Mouse (Mus musculus): ENCODE results near the gene Gpr33. TPM values are rescaled to one million over a fixed set of nuclear protein-coding genes. Genes with fewer than 3 reads are reported as not detected.

The Gpr33 gene
- total RNA-seq (2014; fragmentation: Nextera tagmentation), result not detected in 2 replicates
- total RNA-seq (2017), result 0.11 and 0.23 TPM in 2 replicates
- not detected in 2 replicates for polyA plus RNA-seq (2012)

GRCm38 (mm10) chr12:52027963-52028362, at the start of gene Gpr33:
Gene Gpr33, minus strand, starts transcription at chr12:52028063.
- Histone ChIP-seq H3K36me3 (replicated peaks) (no peaks in the 10 kb centered on the region), H3K9me3 (replicated peaks) (no peaks in the 10 kb centered on the region), H3K4me3 (ENCODE audit: low read depth, low read length) (no peak within 1 kb of the TSS), H3K27me3 (ENCODE audit: insufficient read depth, low read length) (peaks cover 3% of the 10 kb centered on the region; the same call in 1 of the 2 replicates), H3K4me1 (ENCODE audit: insufficient read depth, low read depth, low read length) (no peaks in the 10 kb centered on the region)
- ATAC-seq (ENCODE audit: extremely low read depth, insufficient number of reproducible peaks, low FRiP score, poor library complexity, severe bottlenecking), result no peak
- TF ChIP-seq POLR2AphosphoS5 (IDR thresholded peaks at IDR 0.05; ENCODE audit: insufficient replicate concordance, low read depth, low read length) (no peak), GATA1 (IDR thresholded peaks at IDR 0.05; ENCODE audit: borderline replicate concordance, low read length) (no peak), TAL1 (conservative IDR thresholded peaks at IDR 0.05; ENCODE audit: low read depth, low read length) (no peak), GATA2 (IDR thresholded peaks at IDR 0.05; ENCODE audit: borderline replicate concordance, low read depth, low read length) (no peak), CTCF (IDR thresholded peaks at IDR 0.05; ENCODE audit: low read depth, low read length) (no peak)
- no peak for DNase-seq (ENCODE audit: low spot score)

- Histone ChIP-seq H3K9me3 (replicated peaks) (no peaks in the 10 kb centered on the region), H3K27me3 (ENCODE audit: insufficient read depth, low read length) (peaks cover 11% of the 10 kb centered on the region), H3K4me1 (ENCODE audit: insufficient read depth, low read depth, low read length) (no peaks in the 10 kb centered on the region), H3K36me3 (replicated peaks) (no peaks in the 10 kb centered on the region), H3K4me3 (ENCODE audit: low read depth, low read length) (no peak overlapping the region)
- ATAC-seq (ENCODE audit: extremely low read depth, insufficient number of reproducible peaks, low FRiP score, poor library complexity, severe bottlenecking) (no peak), DNase-seq (ENCODE audit: low spot score) (no peak)
- TF ChIP-seq POLR2AphosphoS5 (IDR thresholded peaks at IDR 0.05; ENCODE audit: insufficient replicate concordance, low read depth, low read length), result no peak
- no peak for TF ChIP-seq CTCF (IDR thresholded peaks at IDR 0.05; ENCODE audit: low read depth, low read length)
- TF ChIP-seq GATA2 (IDR thresholded peaks at IDR 0.05; ENCODE audit: borderline replicate concordance, low read depth, low read length), result no peak
- no peak for TF ChIP-seq GATA1 (IDR thresholded peaks at IDR 0.05; ENCODE audit: borderline replicate concordance, low read length)
- TF ChIP-seq TAL1 (conservative IDR thresholded peaks at IDR 0.05; ENCODE audit: low read depth, low read length), result no peak
Observed at GRCm38 (mm10) chr12:52049324-52049723, 21.5 kb upstream of the Gpr33 start.

GRCm38 (mm10) chr12:52046371-52046770, 18.5 kb upstream of the Gpr33 start:
- H3K9me3 ChIP-seq (replicated peaks), result no peaks in the 10 kb centered on the region
- H3K4me3 ChIP-seq (ENCODE audit: low read depth, low read length), result no peak overlapping the region
- ATAC-seq (ENCODE audit: extremely low read depth, insufficient number of reproducible peaks, low FRiP score, poor library complexity, severe bottlenecking), result no peak
- H3K36me3 ChIP-seq (replicated peaks), result no peaks in the 10 kb centered on the region
- H3K4me1 ChIP-seq (ENCODE audit: insufficient read depth, low read depth, low read length), result no peaks in the 10 kb centered on the region
- TF ChIP-seq TAL1 (conservative IDR thresholded peaks at IDR 0.05; ENCODE audit: low read depth, low read length) (no peak), POLR2AphosphoS5 (IDR thresholded peaks at IDR 0.05; ENCODE audit: insufficient replicate concordance, low read depth, low read length) (no peak), GATA2 (IDR thresholded peaks at IDR 0.05; ENCODE audit: borderline replicate concordance, low read depth, low read length) (no peak), GATA1 (IDR thresholded peaks at IDR 0.05; ENCODE audit: borderline replicate concordance, low read length) (no peak), CTCF (IDR thresholded peaks at IDR 0.05; ENCODE audit: low read depth, low read length) (no peak)
- DNase-seq (ENCODE audit: low spot score), result no peak
- H3K27me3 ChIP-seq (ENCODE audit: insufficient read depth, low read length), result peaks cover 16% of the 10 kb centered on the region

GRCm38 (mm10) chr12:52042818-52043336, 15.0 kb upstream of the Gpr33 start:
- no peaks in the 10 kb centered on the region for H3K9me3 ChIP-seq (replicated peaks)
- no peak for ATAC-seq (ENCODE audit: extremely low read depth, insufficient number of reproducible peaks, low FRiP score, poor library complexity, severe bottlenecking)
- no peak overlapping the region for H3K4me3 ChIP-seq (ENCODE audit: low read depth, low read length)
- DNase-seq (ENCODE audit: low spot score), result no peak
- no peaks in the 10 kb centered on the region for H3K4me1 ChIP-seq (ENCODE audit: insufficient read depth, low read depth, low read length)
- TF ChIP-seq GATA2 (IDR thresholded peaks at IDR 0.05; ENCODE audit: borderline replicate concordance, low read depth, low read length) (no peak), GATA1 (IDR thresholded peaks at IDR 0.05; ENCODE audit: borderline replicate concordance, low read length) (no peak), CTCF (IDR thresholded peaks at IDR 0.05; ENCODE audit: low read depth, low read length) (no peak), TAL1 (conservative IDR thresholded peaks at IDR 0.05; ENCODE audit: low read depth, low read length) (no peak), POLR2AphosphoS5 (IDR thresholded peaks at IDR 0.05; ENCODE audit: insufficient replicate concordance, low read depth, low read length) (no peak)
- H3K27me3 ChIP-seq (ENCODE audit: insufficient read depth, low read length), result peaks cover 20% of the 10 kb centered on the region
- no peaks in the 10 kb centered on the region for H3K36me3 ChIP-seq (replicated peaks)

GRCm38 (mm10) chr12:52038352-52038751, 10.5 kb upstream of the Gpr33 start:
- Histone ChIP-seq H3K9me3 (replicated peaks) (no peaks in the 10 kb centered on the region), H3K4me3 (ENCODE audit: low read depth, low read length) (no peak overlapping the region), H3K36me3 (replicated peaks) (no peaks in the 10 kb centered on the region), H3K27me3 (ENCODE audit: insufficient read depth, low read length) (peaks cover 7% of the 10 kb centered on the region), H3K4me1 (ENCODE audit: insufficient read depth, low read depth, low read length) (no peaks in the 10 kb centered on the region)
- TF ChIP-seq GATA1 (IDR thresholded peaks at IDR 0.05; ENCODE audit: borderline replicate concordance, low read length), result no peak
- no peak for TF ChIP-seq POLR2AphosphoS5 (IDR thresholded peaks at IDR 0.05; ENCODE audit: insufficient replicate concordance, low read depth, low read length)
- TF ChIP-seq GATA2 (IDR thresholded peaks at IDR 0.05; ENCODE audit: borderline replicate concordance, low read depth, low read length), result no peak
- no peak for TF ChIP-seq TAL1 (conservative IDR thresholded peaks at IDR 0.05; ENCODE audit: low read depth, low read length)
- TF ChIP-seq CTCF (IDR thresholded peaks at IDR 0.05; ENCODE audit: low read depth, low read length), result no peak
- DNase-seq (ENCODE audit: low spot score) (no peak), ATAC-seq (ENCODE audit: extremely low read depth, insufficient number of reproducible peaks, low FRiP score, poor library complexity, severe bottlenecking) (peak; percentile 28)

- no peaks in the 10 kb centered on the region for H3K36me3 ChIP-seq (replicated peaks)
- ATAC-seq (ENCODE audit: extremely low read depth, insufficient number of reproducible peaks, low FRiP score, poor library complexity, severe bottlenecking), result no peak
- H3K27me3 ChIP-seq (ENCODE audit: insufficient read depth, low read length), result peaks cover 1% of the 10 kb centered on the region; the same call in 1 of the 2 replicates
- no peaks in the 10 kb centered on the region for H3K9me3 ChIP-seq (replicated peaks)
- H3K4me1 ChIP-seq (ENCODE audit: insufficient read depth, low read depth, low read length), result no peaks in the 10 kb centered on the region
- no peak overlapping the region for H3K4me3 ChIP-seq (ENCODE audit: low read depth, low read length)
- DNase-seq (ENCODE audit: low spot score), result no peak
- TF ChIP-seq CTCF (IDR thresholded peaks at IDR 0.05; ENCODE audit: low read depth, low read length), result no peak
- TF ChIP-seq GATA1 (IDR thresholded peaks at IDR 0.05; ENCODE audit: borderline replicate concordance, low read length), result no peak
- no peak for TF ChIP-seq GATA2 (IDR thresholded peaks at IDR 0.05; ENCODE audit: borderline replicate concordance, low read depth, low read length)
- TF ChIP-seq TAL1 (conservative IDR thresholded peaks at IDR 0.05; ENCODE audit: low read depth, low read length), result no peak
- TF ChIP-seq POLR2AphosphoS5 (IDR thresholded peaks at IDR 0.05; ENCODE audit: insufficient replicate concordance, low read depth, low read length), result no peak
Observed at GRCm38 (mm10) chr12:52034956-52035355, 7.1 kb upstream of the Gpr33 start.
